In genomic region chr5:73489915-73490314, GRCm38 (mm10) we compare ENCODE assay signal across 8 mouse cellular contexts. TPM values are rescaled to one million over a fixed set of nuclear protein-coding genes. Genes with fewer than 3 reads are reported as not detected.
DNase-seq lines count a peak whose midpoint lies in the region; ATAC-seq and TF ChIP-seq lines count a peak whose summit lies in the region.

No protein-coding gene starts in this region.

- WGBS in liver, adult 2 months, result 6% methylated on average over 14 of the region's 14 CpGs
- WGBS in forebrain, embryonic 11.5 days, result 4% methylated on average over 14 of the region's 14 CpGs
- WGBS in limb, embryonic 13.5 days, result 4% methylated on average over 14 of the region's 14 CpGs

- H3K79me2 ChIP-seq in liver, adult 2 months (ENCODE audit: control insufficient read depth, insufficient read depth, low read length), result peaks cover 8% of the 10 kb centered on the region; the same call in 1 of the 2 replicates

- peak overlapping the region; percentile 66 for H3K9ac ChIP-seq in liver, adult 2 months (ENCODE audit: low read depth, low read length)
- H3K9ac ChIP-seq in forebrain, embryonic 11.5 days (ENCODE audit: low read length), result peak overlapping the region; percentile 63
- H3K9ac ChIP-seq in limb, embryonic 13.5 days, result peak overlapping the region; percentile 68

- ATAC-seq in forebrain, embryonic 11.5 days (replicated peaks; ENCODE audit: low FRiP score), result no peak
- no peak for ATAC-seq in limb, embryonic 13.5 days (ENCODE audit: low FRiP score, low read depth)

- H3K4me1 ChIP-seq in liver, adult 2 months (ENCODE audit: control insufficient read depth, insufficient read depth, low read length), result peaks cover 2% of the 10 kb centered on the region
- H3K4me1 ChIP-seq in forebrain, embryonic 11.5 days (replicated peaks; ENCODE audit: control insufficient read depth, insufficient read depth, low read length), result 0 out of 2 replicates have a peak, but pooled peaks cover 7% of the 10 kb centered on the region
- peaks cover 10% of the 10 kb centered on the region for H3K4me1 ChIP-seq in limb, embryonic 13.5 days

- peak overlapping the region; percentile 83 for H3K4me2 ChIP-seq in forebrain, embryonic 11.5 days (ENCODE audit: low read depth, low read length, severe bottlenecking)
- peak overlapping the region; percentile 84 for H3K4me2 ChIP-seq in limb, embryonic 13.5 days (replicated peaks)

- H3K4me3 ChIP-seq in liver, adult 2 months (ENCODE audit: insufficient read depth, low read depth, low read length), result peak overlapping the region; percentile 46
- H3K4me3 ChIP-seq in forebrain, embryonic 11.5 days (ENCODE audit: low read depth, low read length), result peak overlapping the region; percentile 85
- H3K4me3 ChIP-seq in limb, embryonic 13.5 days, result peak overlapping the region; percentile 84

- no peaks in the 10 kb centered on the region for H3K27me3 ChIP-seq in liver, adult 2 months (ENCODE audit: control insufficient read depth, insufficient read depth, low read length)
- no peaks in the 10 kb centered on the region for H3K27me3 ChIP-seq in forebrain, embryonic 11.5 days (ENCODE audit: control insufficient read depth, insufficient read depth, low read length)
- no peaks in the 10 kb centered on the region for H3K27me3 ChIP-seq in limb, embryonic 13.5 days

- DNase-seq in liver, adult 2 months (ENCODE audit: extremely low read depth, low read depth, low spot score), result no peak
- DNase-seq in liver, result no peak
- peak; percentile 21 to 49 for DNase-seq in cerebellum, adult 18-20 months
- peak; percentile 72 for DNase-seq in forebrain, embryonic 11.5 days (ENCODE audit: low spot score)
- DNase-seq in retina, postnatal 1 day, result peak; percentile 28
- no peak for DNase-seq in left cerebral cortex, postnatal 25 days (ENCODE audit: low spot score in 2 of 2)
- no peak for DNase-seq in frontal cortex, adult 2 months (ENCODE audit: extremely low spot score in 1 of 2, low spot score in 1 of 2)

- intact Hi-C loops in left cerebral cortex, postnatal 25 days (cut with DNase I), result loop anchor here (5.0 kb wide), 2 partner anchors 47 to 147 kb away; no protein-coding TSS in a partner anchor

- TF ChIP-seq POLR2A in liver, adult 2 months (IDR thresholded peaks at IDR 0.05; ENCODE audit: extremely low read depth, insufficient read depth, low read length), result no peak

- H3K27ac ChIP-seq in liver, adult 2 months (replicated peaks; ENCODE audit: insufficient read depth, low read depth, low read length), result peak overlapping the region; percentile 63
- peak overlapping the region; percentile 54 for H3K27ac ChIP-seq in forebrain, embryonic 11.5 days (ENCODE audit: low read depth, low read length)
- peak overlapping the region; percentile 89 for H3K27ac ChIP-seq in limb, embryonic 13.5 days

- H3K36me3 ChIP-seq in liver, adult 2 months (ENCODE audit: control insufficient read depth, insufficient read depth, low read length), result no peaks in the 10 kb centered on the region
- no peaks in the 10 kb centered on the region for H3K36me3 ChIP-seq in forebrain, embryonic 11.5 days (ENCODE audit: control insufficient read depth, insufficient read depth, low read length)
- H3K36me3 ChIP-seq in limb, embryonic 13.5 days, result no peaks in the 10 kb centered on the region

- TF ChIP-seq CTCF in liver, adult 2 months (IDR thresholded peaks at IDR 0.05; ENCODE audit: low read depth, low read length), result no peak

- no peaks in the 10 kb centered on the region for H3K9me3 ChIP-seq in forebrain, embryonic 11.5 days (ENCODE audit: control insufficient read depth, low read length)
- H3K9me3 ChIP-seq in limb, embryonic 13.5 days, result no peaks in the 10 kb centered on the region

RNA-seq across cellular contexts. Expression of gene Dcun1d4, which starts 9.1 kb away (rescaled TPM):
- total RNA-seq in liver, adult 2 months (2014; rRNA removed), result 13.6 and 14.0 TPM in 2 replicates
- 8.2 and 10.3 TPM in 2 replicates for polyA plus RNA-seq in liver, adult 2 months (2012; rRNA removed)
- 56.6 and 65.0 TPM in 2 replicates for polyA plus RNA-seq in forebrain, embryonic 11.5 days (2014; fragmentation: Nextera tagmentation; extraction: Ambion mirVana)
- 31.9 and 32.7 TPM in 2 replicates for polyA plus RNA-seq in limb, embryonic 13.5 days (2015; fragmentation: Nextera tagmentation; extraction: Ambion mirVana)
- total RNA-seq in left cerebral cortex, postnatal 25 days (2021), result 100 to 1,000 TPM; 118 to 122 TPM
- polyA plus RNA-seq in frontal cortex, adult 2 months (2012; rRNA removed), result 60.2 and 67.5 TPM in 2 replicates

Comparison
In these comparisons a context has a peak if more than half of its experiments do, and no peak if none do; other contexts are left out.
1. DNase-seq: peak in cerebellum, adult 18-20 months (2 of 2), forebrain, embryonic 11.5 days (single experiment) and retina, postnatal 1 day (single experiment); none in liver, adult 2 months (single experiment), liver (single experiment), left cerebral cortex, postnatal 25 days (0 of 2) and frontal cortex, adult 2 months (0 of 2).
2. Peak in every context shown above with its lines, with median percentiles within 50 percentile points of each other: H3K27ac ChIP-seq, H3K4me3 ChIP-seq and H3K9ac ChIP-seq.